1 mouse cellular context compared by ENCODE assay signal in genomic region chr4:88935316-88935715, GRCm38 (mm10).
A peak's percentile ranks its signal among the peaks of the same experiment; 100 is the strongest.
TF ChIP-seq lines count a peak whose summit lies in the region.

No protein-coding gene starts in this region.

TF ChIP-seq in CH12.LX, 34 proteins besides CTCF, POLR2A, EP300 and RAD21 (continued from another document):
- TF ChIP-seq SIN3A (IDR thresholded peaks at IDR 0.05; ENCODE audit: low read length) (0 out of 2 replicates have a peak, but pooled peaks have one; percentile 7), CHD2 (IDR thresholded peaks at IDR 0.05; ENCODE audit: low read length) (0 out of 2 replicates have a peak, but pooled peaks have one; percentile 43), ZMIZ1 (IDR thresholded peaks at IDR 0.05; ENCODE audit: low read depth, low read length) (no peak), HCFC1 (IDR thresholded peaks at IDR 0.05; ENCODE audit: low read depth, low read length) (0 out of 2 replicates have a peak, but pooled peaks have one; percentile 31), ELF1 (IDR thresholded peaks at IDR 0.05; ENCODE audit: low read depth, low read length) (peak; percentile 73), UBTF (IDR thresholded peaks at IDR 0.05; ENCODE audit: low read depth, low read length) (no peak), MAFK (IDR thresholded peaks at IDR 0.05; ENCODE audit: insufficient replicate concordance, low read length) (no peak), MYC (IDR thresholded peaks at IDR 0.05; ENCODE audit: low read depth, low read length) (no peak), RCOR1 (conservative IDR thresholded peaks at IDR 0.05; ENCODE audit: low read depth, low read length) (no peak), MEF2A (IDR thresholded peaks at IDR 0.05; ENCODE audit: borderline replicate concordance, low read depth, low read length) (no peak), TBP (conservative IDR thresholded peaks at IDR 0.05; ENCODE audit: low read depth, low read length) (peak; percentile 60), JUN (IDR thresholded peaks at IDR 0.05; ENCODE audit: insufficient read depth, low read depth, low read length) (no peak)
